Comparison of ENCODE assay signal across 26 mouse cellular contexts in genomic region chr10:22728257-22728656, GRCm38 (mm10).
"Had no signal": no experiment of that assay in that cellular context is flagged by ENCODE, and none has a peak within 500 bp of the region (broad histone marks: within the 10 kb centered on the region; RNA-seq: fewer than 3 reads in every experiment).

No protein-coding gene starts in this region.

- H3K36me3 ChIP-seq: heart, embryonic 15.5 days; hindbrain, embryonic 13.5 days; hindbrain, embryonic 15.5 days; intestine, embryonic 15.5 days; limb, embryonic 13.5 days; limb, embryonic 15.5 days; liver, embryonic 12.5 days had no signal

- H3K4me2 ChIP-seq: heart, embryonic 11.5 days; heart, embryonic 13.5 days; heart, embryonic 15.5 days; intestine, embryonic 15.5 days; limb, embryonic 15.5 days; liver, embryonic 12.5 days had no signal

- DNase-seq: gastrocnemius, adult 2 months; gastrocnemius, postnatal 25 days; heart, adult 11 months; heart, postnatal 14 days; heart, postnatal 36 days; kidney, adult 18-20 months; kidney, adult 8-10 months; kidney, postnatal 10 days; kidney, postnatal 25 days; kidney, postnatal 4 days; layer of hippocampus, postnatal 36 days; left cerebral cortex, postnatal 4 days had no signal

- H3K27me3 ChIP-seq: heart, embryonic 13.5 days; heart, embryonic 15.5 days; hindbrain, embryonic 13.5 days; hindbrain, embryonic 15.5 days; intestine, embryonic 15.5 days; limb, embryonic 13.5 days; limb, embryonic 15.5 days; liver, embryonic 12.5 days had no signal

- H3K27ac ChIP-seq: gastrocnemius, adult 2 months; heart, adult 2 months; heart, embryonic 13.5 days; heart, embryonic 15.5 days; hindbrain, embryonic 13.5 days; hindbrain, embryonic 15.5 days; hindbrain, postnatal 0 days; intestine, embryonic 15.5 days; layer of hippocampus, adult 2 months; limb, embryonic 13.5 days; limb, embryonic 15.5 days; liver, embryonic 12.5 days; liver, embryonic 14.5 days had no signal

- H3K4me3 ChIP-seq: gastrocnemius, adult 2 months; heart, adult 2 months; heart, embryonic 13.5 days; heart, embryonic 15.5 days; intestine, embryonic 15.5 days; layer of hippocampus, adult 2 months; limb, embryonic 13.5 days; limb, embryonic 15.5 days; liver, embryonic 12.5 days had no signal

- H3K9me3 ChIP-seq: heart, embryonic 13.5 days; heart, embryonic 15.5 days; hindbrain, embryonic 13.5 days; hindbrain, embryonic 15.5 days; intestine, embryonic 15.5 days; limb, embryonic 13.5 days; limb, embryonic 15.5 days; liver, embryonic 12.5 days had no signal

- H3K9ac ChIP-seq: heart, embryonic 13.5 days; heart, embryonic 15.5 days; hindbrain, embryonic 15.5 days; intestine, embryonic 15.5 days; limb, embryonic 13.5 days; limb, embryonic 15.5 days; liver, embryonic 12.5 days; liver, embryonic 14.5 days had no signal

- ATAC-seq: hindbrain, postnatal 0 days; intestine, embryonic 15.5 days; intestine, postnatal 0 days; liver, embryonic 12.5 days had no signal
